Mouse (Mus musculus): ENCODE results near the gene Mapk6.

Gene Mapk6

DNA sequence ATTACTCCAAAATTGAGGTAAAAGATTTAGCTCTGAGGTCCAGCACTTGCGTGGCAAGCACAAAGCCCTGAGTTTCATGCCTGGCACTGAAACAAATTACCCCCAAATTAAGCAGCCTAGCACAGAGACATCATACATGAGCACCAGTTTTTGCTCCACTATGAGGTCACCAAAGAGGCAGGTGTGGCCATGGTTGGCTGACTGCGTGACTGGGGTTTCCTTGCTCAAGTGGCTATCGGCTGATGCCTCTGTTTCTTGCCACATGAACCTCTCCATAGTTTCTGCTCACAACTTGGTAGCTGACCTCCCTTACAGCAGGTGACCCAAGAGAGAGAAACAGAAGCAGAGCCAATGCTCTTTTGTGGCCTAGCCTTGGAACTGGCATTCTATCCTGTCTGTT lies 81.8 kb downstream of the Mapk6 start:
- no peak for DNase-seq (ENCODE audit: extremely low spot score, low read depth, low spot score)

DNA sequence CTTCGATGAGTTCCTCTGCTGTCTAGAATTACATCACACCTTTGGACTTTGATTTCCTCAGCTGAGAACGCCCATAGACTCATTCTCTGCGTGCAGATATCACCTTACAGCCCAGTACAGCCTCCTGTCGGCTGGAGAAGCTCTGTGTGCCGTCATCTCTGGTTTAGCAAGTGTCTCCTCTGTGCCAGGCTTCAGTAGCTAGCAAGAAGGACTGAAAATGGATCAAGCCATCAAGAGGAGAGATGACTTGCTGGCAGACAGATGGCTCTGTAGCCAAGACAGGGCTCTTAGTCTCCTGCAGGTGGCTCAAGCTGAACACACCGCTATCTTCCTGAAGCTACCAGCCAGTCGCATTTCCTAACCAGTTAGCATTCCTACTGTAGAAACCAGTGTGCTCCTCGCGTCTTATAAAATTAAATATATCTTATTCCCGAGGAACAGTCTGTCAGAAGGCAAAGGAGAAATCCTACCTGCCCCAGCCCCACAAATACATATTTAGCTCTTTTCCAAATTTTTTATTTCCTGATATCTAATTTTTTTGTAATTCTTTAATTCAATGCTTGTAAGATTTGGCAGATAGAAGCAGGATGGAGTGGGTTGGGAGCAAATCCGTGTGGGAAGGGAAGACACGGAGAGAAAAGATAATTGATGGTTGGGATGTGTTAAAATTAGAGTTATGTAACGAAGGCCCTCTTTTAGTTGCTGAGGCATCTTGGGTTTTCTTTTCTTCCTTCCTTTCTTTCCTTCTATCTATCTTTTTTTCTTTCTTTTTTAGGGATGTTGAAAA lies 87.5 kb downstream of the Mapk6 start:
- DNase-seq (ENCODE audit: extremely low spot score, low read depth, low spot score), result no peak

DNA sequence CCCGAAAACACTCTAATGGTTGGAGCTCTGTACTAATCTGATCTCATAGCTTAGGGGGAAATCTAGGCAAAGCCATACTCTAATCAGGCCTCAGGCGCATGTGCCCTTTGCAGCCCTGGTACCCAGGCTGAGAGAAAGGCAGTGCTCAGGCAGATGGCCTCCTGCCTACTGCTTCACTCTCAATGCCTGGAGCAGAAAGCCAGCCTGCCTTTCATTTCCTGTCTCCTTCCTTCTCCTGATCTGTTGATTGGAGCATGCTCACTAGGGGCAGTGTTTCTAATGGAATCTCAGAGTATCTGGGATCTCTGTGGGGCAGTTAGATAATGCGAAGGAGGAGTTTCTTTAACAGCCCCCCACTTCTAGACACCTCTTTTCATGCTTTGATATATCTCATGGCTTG lies 90.4 kb downstream of the Mapk6 start:
- no peak for DNase-seq (ENCODE audit: extremely low spot score, low read depth, low spot score)
